Mouse (Mus musculus) bone marrow, adult 2 months (tissue): ENCODE measurements around the gene Cog7. TPM values are rescaled to one million over a fixed set of nuclear protein-coding genes. Genes with fewer than 3 reads are reported as not detected.

ENCODE experiments used
- H3K27ac ChIP-seq: fragments of 200-500 bp; 2 replicates; pipeline ENCODE4 v1.5.1; 2012; ENCODE audit warnings: low read depth, mild to moderate bottlenecking, control low read depth, inconsistent platforms, low read length; ENCODE audit not compliant: control insufficient read depth, poor library complexity, insufficient read depth
- H3K4me1 ChIP-seq: fragments of 200-500 bp; 2 replicates; pipeline ENCODE4 v1.6.1; 2011; ENCODE audit warnings: low read length; ENCODE audit not compliant: control insufficient read depth, insufficient read depth
- H3K4me3 ChIP-seq: fragments of 200-500 bp; replicated peaks from 2 replicates; pipeline ENCODE3; 2011; ENCODE audit warnings: mild to moderate bottlenecking, low read depth, low read length, control low read depth; ENCODE audit not compliant: control insufficient read depth
- CTCF ChIP-seq: fragments of 200-500 bp; IDR thresholded peaks from 2 replicates; pipeline ENCODE4 v1.5.1; 2011; ENCODE audit warnings: low read length, control low read depth; ENCODE audit not compliant: control insufficient read depth, insufficient read depth
- POLR2A ChIP-seq: fragments of 200-500 bp; IDR thresholded peaks from 2 replicates; pipeline ENCODE4 v1.6.1; 2011; ENCODE audit warnings: low read depth, mild to moderate bottlenecking, control low read depth, low read length, borderline replicate concordance; ENCODE audit not compliant: control insufficient read depth
- WGBS: fragments of 180-500 bp; shearing (Covaris S2); methylation state at CpG from one replicate; pipeline ENCODE4 v1.1.7; 2018; 5-methylcytosine and 5-hydroxymethylcytosine counted together
- polyA plus RNA-seq: library from polyadenylated mRNA; stranded (reverse); fragments of >200 nt; gene quantifications from 2 replicates; pipeline ENCODE4 v1.2.4, GENCODE M21; 2011; ENCODE audit warnings: low replicate concordance; ENCODE audit not compliant: missing spikeins, insufficient read depth, insufficient read length

The Cog7 gene
- polyA plus RNA-seq, 1 experiment: 9.2 TPM

GRCm38 (mm10) chr7:121963883-121964398 lies 17.6 kb downstream of the Cog7 start:
- H3K27ac ChIP-seq: no peak overlapping the region
- 78% methylated on average over 6 of the region's 6 CpGs for WGBS
- no peak for TF ChIP-seq POLR2A
- no peak for TF ChIP-seq CTCF
- H3K4me3 ChIP-seq: no peak overlapping the region
- no peaks in the 10 kb centered on the region for H3K4me1 ChIP-seq

- WGBS: 73% methylated on average over 3 of the region's 3 CpGs
- no peak for TF ChIP-seq CTCF
- no peak for TF ChIP-seq POLR2A
Observed at GRCm38 (mm10) chr7:121962571-121962959, 18.9 kb downstream of the Cog7 start.

GRCm38 (mm10) chr7:121961913-121962570 lies 19.5 kb downstream of the Cog7 start:
- TF ChIP-seq CTCF (no peak), POLR2A (no peak)
- no peak overlapping the region for H3K4me3 ChIP-seq
- 49% methylated on average over 7 of the region's 7 CpGs for WGBS

More at GRCm38 (mm10) chr7:121962571-121962959, 18.9 kb downstream of the Cog7 start:
- H3K27ac ChIP-seq: no peak overlapping the region
- H3K4me3 ChIP-seq: no peak overlapping the region
- no peaks in the 10 kb centered on the region for H3K4me1 ChIP-seq

GRCm38 (mm10) chr7:121955802-121956201 lies 25.7 kb downstream of the Cog7 start:
- Histone ChIP-seq H3K4me1 (no peaks in the 10 kb centered on the region), H3K27ac (no peak overlapping the region), H3K4me3 (no peak overlapping the region)
- WGBS: 89% methylated on average over 12 of the region's 12 CpGs
- TF ChIP-seq CTCF (no peak), POLR2A (no peak)

More at GRCm38 (mm10) chr7:121961913-121962570, 19.5 kb downstream of the Cog7 start:
- Histone ChIP-seq H3K4me1 (no peaks in the 10 kb centered on the region), H3K27ac (no peak overlapping the region)

GRCm38 (mm10) chr7:121954891-121955669 lies 26.4 kb downstream of the Cog7 start:
- TF ChIP-seq CTCF (no peak), POLR2A (no peak)
- Histone ChIP-seq H3K27ac (no peak overlapping the region), H3K4me3 (no peak overlapping the region), H3K4me1 (no peaks in the 10 kb centered on the region)
- 86% methylated on average over 11 of the region's 11 CpGs for WGBS

GRCm38 (mm10) chr7:121947513-121947912 lies 34.0 kb downstream of the Cog7 start:
- no peak overlapping the region for H3K4me3 ChIP-seq
- 78% methylated on average over 4 of the region's 4 CpGs for WGBS
- H3K4me1 ChIP-seq: no peaks in the 10 kb centered on the region
- no peak overlapping the region for H3K27ac ChIP-seq
- TF ChIP-seq POLR2A: no peak
- no peak for TF ChIP-seq CTCF

- no peak overlapping the region for H3K27ac ChIP-seq
- H3K4me1 ChIP-seq: no peaks in the 10 kb centered on the region
- TF ChIP-seq POLR2A (no peak), CTCF (no peak)
- no peak overlapping the region for H3K4me3 ChIP-seq
- 86% methylated on average over 5 of the region's 5 CpGs for WGBS
Observed at GRCm38 (mm10) chr7:121946196-121946595, 35.3 kb downstream of the Cog7 start.

- 89% methylated on average over 2 of the region's 2 CpGs for WGBS
- TF ChIP-seq POLR2A (no peak), CTCF (no peak)
Observed at GRCm38 (mm10) chr7:121942371-121942770, 39.1 kb downstream of the Cog7 start.

More at GRCm38 (mm10) chr7:121942371-121942770, 39.1 kb downstream of the Cog7 start:
- Histone ChIP-seq H3K4me3 (no peak overlapping the region), H3K4me1 (no peaks in the 10 kb centered on the region), H3K27ac (no peak overlapping the region)
